Mouse (Mus musculus) kidney, adult 18-20 months (tissue): ENCODE data around the gene Drd4.
"Not testable (repeated sequence)": the region's sequence is repeated elsewhere in the genome, so short reads cannot be mapped to it uniquely, and the experiment has no call there.

Source experiments
- DNase-seq: peaks from one replicate; pipeline ENCODE4 v3.0.0; 2021

The Drd4 gene

DNA sequence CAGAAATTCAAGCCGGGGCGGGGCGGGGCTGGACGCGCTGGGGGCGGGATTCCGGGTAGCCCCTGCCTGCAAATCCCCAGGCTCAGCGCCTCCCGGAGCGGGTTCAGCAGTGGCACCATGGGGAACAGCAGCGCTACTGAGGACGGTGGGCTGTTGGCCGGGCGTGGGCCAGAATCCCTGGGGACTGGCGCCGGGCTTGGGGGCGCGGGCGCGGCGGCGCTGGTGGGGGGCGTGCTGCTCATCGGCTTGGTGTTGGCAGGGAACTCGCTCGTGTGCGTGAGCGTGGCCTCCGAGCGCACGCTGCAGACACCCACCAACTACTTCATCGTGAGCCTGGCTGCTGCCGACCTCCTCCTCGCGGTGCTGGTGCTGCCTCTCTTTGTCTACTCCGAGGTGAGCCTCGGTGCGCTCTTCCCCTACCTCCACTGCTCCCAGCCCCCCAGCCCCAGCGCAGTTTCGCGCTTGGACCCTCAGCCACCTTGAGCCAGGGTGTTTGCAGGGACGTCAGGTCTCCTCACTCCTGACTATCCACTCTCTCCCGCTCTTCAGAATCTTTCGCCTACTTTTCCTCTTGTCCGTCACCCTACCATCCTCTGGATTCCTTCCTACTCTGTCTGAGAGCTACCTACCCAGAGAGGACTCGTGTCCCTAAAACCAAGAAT is at the start of gene Drd4:
Gene Drd4, plus strand, starts transcription at position 86 of the 662 bp plus-strand sequence.
- no peak for DNase-seq

DNA sequence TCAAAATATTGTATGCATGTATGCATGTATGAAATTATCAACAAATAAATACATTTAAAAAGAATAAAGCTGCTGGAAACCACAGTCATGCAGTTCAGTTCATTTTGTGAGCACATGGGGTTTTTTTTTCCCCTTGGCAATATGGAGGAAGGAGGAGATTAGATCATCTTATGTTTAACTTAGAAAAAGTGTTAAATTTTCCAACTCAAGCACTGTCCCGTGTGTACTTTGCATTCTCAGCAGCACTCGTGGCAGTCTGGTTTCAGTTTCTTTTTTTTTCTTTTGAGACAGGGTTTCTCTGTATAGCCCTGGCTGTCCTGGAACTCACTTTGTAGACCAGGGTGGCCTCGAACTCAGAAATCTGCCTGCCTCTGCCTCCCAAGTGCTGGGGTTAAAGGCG is 41.3 kb upstream of the Drd4 start:
- not testable (repeated sequence) for DNase-seq

DNA sequence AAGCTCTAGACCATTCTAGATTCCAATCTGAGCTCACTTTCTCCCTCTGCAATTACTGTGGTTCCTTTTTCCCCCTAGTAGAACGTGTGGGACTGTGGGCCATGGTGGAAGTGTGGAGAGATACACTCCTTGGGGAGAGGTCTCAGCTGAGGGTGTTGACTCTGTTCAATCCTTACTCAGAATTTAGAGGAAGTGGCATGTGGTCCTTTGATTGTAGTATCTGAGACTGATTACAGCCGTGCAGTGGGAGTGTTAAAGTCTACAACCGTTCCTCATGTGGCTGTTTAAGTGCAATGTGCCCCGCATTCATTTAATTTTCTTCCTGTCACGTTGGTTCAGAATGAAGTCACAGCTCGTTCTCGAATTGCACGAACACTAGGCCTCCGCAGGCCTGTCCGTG is 35.6 kb upstream of the Drd4 start:
- no peak for DNase-seq

DNA sequence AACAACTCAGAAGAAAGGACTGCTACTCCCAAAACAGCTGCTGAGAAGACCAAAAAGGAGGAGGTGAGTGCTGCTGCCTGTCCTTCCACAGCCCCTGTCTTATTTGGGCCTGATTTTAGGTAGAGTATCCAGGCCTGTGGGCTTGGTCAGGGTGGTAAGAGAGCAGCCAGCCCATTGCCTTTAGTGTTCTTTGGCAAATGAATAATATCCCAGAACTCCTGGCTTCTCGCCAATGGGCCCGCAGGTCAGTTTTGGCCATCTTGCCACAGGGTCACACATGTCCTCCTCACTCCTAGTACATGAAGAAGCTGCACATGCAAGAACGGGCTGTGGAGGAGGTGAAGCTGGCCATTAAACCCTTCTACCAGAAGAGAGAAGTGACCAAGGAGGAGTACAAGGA is 30.3 kb upstream of the Drd4 start:
- no peak for DNase-seq

DNA sequence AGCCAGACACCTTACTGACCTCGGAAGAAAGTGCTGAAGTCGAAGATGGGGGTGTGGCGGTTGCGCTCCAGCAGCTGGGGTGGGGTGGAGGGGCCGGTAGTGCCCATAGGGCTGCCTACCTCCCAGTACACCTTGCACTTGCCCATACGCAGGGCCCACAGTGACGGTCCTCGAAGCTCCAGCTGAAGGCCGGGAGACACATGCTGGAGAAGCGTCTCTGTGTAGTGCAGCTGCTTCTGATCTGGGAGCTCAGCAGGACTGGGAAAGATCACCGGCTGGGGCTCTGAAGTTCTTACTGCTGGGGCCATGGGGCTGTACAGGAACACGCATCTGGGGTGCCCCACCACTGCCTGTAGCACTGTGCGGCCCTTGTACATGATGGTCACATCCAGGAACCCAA is 28.2 kb upstream of the Drd4 start:
- no peak for DNase-seq

DNA sequence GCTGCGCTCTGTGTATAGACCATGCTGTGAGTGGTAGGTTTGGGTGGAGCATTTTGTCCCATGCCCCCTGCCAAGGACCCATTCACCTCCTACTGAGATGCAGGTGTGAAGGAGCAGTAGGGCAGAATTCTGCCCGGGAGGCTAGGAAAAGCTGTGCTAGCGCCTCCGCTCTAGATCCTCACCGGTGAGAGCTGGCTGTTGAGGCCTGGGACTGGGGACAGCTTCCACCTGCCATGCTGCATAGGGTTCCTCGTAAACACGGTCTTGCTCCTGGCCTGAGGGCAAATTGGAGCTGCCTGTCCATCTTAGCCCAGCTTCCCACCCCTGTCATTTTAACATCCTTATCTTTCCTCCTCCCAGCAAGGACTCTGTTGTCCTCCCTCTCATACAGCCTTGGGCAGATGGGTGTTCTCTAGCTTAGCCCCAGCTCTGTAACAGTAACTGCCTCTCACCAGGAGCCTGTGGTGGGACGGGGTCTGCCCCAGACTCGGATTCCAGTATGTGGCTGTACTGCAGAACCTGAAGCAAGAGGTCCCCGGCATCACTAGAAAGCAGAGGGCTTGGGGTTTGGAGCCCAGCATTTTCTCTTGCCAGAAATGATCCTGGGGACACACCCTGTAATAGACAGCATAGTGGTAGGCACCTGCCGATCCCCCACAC is 27.6 kb upstream of the Drd4 start:
- no peak for DNase-seq

DNA sequence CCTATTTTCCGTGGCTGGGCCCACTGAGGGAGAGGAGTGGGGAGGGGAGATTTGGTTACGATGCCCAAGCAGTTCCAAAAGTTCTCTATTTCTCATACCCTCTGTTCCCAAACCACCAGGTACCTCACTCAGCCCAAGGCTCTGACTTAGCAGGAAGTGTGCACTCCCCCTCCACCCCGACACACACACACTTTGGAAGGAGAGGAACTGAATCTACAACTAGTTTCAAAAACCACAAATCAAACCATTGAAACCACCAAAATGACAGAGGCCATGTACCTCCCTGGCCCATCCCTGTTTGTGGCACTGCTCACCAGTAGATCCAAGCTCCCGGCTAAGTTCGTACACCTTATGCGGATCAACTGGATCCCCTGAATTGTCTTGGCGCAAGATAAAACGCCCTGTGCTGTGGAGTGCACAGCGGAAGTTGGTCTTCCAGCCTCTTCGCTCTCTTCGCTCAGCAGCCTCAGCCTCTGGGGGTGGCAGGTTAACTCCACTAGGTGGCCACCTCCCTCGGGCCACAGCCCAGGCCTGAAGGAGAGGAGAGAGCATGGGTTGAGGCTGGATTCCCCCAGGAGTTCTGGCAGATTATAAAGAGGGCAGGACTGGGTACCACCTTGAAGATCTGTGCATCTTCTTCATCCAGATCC is 26.9 kb upstream of the Drd4 start:
- DNase-seq: peak; percentile 37

DNA sequence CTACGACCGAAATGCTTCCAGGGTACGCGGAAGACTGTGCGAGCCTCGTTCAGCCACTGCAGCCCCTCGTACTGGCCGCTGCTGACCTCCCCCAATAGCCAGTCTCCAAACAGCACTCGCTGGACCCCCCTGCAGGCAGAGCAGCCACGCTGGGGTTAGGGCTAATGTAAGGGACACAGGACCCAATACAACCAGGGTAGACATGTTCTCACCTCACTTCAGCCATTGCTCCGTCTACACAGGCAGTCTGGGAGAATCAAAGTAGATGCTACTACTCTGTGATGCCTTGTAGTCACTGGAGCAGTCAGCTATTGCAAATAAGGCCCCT is 26.4 kb upstream of the Drd4 start:
- DNase-seq: no peak

DNA sequence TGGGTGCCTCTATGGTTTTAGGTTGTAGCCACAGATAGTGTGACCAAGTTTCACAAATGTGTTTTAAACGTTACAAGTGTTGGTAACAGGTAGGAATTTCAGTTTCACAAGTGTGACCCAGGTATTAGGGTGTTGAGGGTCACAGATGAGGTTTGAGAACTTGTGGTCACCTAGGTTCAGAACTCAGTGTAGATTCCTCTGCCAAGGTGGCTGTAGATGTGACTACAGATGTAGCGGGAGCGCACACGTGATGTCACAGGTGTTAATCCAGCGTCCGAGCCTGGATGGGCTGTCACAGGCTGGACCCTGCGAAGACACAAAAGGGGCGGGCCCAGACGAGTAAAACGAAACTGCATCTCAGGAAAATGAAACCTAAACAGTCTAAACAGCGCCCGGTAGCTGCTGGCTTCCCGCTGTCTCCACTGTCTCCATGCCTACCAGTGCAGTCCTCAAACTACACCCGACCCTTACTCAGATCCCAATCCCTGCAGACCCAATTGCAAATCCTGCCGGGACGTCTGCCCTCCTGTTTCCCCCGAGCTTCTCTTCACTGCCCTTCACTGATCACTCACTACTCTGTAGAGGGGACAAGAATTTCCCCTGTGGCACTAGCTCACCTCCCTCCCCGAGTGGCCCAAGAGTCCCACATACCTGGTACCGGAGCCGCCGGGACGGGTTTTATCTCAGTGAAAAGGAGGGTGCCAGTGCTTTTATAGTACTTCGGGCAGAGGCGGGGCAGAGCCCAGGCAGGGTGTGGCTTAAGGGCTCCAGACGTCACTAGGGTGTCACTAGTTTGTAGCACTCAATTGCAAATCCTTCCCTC is 25.9 kb upstream of the Drd4 start, which contains the start of gene Irf7:
Gene Irf7, minus strand, starts transcription at position 743 of the 823 bp plus-strand sequence.
- DNase-seq: peak; percentile 75

DNA sequence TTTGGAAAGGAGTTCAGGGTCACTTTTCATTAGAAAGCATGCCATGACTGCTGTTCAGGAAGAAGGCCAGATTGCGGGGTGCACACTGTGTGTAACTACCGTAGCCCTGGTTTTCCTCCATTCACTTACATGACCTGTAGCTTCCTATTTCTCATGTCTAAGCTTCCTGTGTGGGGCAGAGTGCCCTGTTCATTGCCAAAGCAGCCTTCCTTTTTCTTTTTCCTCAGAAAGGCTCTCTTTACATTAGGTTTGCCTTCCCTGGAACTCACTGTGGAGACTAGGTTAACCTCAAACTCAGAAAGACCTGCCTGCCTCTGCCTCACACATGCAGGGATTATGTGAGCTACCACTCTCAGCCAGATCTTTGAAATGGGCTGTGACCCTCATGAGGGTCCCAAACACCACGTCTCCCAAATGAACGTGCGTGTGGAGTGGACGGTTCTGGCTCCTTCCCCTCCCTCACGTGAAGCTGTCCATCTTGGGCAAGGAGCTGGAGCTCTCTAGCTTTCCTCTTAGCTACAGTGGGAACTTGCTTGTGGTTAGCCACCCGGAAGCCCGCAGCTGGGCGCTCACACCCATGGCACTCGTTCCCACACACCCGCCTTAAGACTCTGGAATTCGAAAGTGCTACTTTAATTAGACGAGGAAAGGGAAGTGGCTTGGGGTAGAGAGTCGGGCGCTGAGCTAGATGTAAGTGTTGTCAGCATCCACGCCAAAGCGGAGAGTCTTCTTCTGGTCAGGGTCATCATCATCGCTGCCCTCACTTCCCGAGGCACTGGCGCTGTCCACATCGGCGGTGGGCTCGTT is 23.1 kb upstream of the Drd4 start:
- no peak for DNase-seq

DNA sequence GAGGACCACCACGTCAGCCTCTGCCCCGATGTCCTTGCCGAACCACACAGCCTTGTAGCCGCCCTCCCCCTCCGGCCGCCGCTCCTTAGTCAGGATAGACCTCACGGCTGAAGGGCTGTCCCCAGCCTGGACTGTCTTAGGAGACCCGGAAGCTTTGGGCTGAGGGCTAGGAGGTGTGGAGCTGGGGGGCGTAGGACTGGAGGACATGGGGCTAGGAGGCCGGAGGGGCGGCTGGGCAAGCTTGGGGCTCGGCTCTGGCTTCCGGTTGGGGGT is 22.6 kb upstream of the Drd4 start:
- no peak for DNase-seq

DNA sequence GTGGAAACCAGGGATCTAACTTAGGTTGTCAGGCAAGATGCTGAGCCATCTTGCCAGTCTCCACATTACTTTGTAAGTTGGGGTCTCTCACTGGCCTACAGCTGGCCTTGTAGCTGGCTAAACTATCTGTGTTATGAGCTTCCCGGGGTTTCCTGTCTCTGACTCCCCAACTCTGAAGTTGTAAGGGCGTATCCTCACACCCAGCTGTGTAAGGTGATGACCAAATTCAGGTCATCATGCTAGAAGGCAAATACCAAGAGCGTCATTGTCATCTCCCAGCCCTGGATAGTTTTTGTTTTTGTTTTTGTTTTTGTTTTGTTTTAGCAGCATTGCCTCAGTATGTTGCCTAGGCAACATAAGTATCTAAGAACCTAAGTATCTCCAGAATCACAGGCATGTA is 21.2 kb upstream of the Drd4 start:
- no peak for DNase-seq

DNA sequence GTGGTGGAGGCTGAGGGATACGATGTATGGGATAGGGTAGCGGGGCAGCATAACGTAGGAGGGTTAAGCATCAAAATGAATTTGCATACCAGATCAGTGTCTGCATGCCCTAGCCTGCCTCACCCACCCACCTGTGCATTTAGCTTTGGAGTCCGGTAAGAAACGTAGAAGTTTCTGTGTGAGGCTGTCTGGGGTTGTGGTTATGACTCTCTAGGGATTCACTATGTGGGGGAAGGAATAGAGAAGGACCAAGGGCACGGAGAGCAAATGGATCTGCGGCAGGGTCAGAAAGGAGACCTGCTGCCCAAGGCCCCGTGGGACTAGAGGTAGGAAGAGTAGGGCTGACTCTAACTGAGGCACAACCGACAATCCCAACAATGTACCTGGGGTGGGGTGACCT is 16.4 kb upstream of the Drd4 start:
- DNase-seq: no peak

DNA sequence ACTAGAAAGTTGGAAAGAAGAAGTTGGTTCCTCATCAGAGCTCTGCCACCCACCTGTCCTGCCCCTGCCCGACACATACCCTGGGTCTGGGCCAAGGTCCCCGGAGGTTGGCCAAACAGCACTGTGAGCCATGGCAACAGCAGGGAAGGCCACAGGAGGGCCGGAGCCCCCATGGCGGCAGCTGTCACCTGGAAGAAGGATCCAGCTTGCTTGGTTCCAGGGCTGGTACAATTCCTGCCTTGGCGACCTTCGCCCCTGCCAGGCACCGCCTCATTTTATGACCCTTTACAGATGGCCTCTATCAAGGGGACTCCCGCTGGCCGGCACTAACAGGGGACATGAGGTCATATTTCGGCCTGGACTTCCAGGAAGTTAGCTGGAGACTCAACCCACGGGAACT is 15.3 kb upstream of the Drd4 start, which contains the start of gene Cdhr5:
Gene Cdhr5, minus strand, starts transcription at position 241 of the 400 bp plus-strand sequence.
- peak; percentile 81 for DNase-seq

DNA sequence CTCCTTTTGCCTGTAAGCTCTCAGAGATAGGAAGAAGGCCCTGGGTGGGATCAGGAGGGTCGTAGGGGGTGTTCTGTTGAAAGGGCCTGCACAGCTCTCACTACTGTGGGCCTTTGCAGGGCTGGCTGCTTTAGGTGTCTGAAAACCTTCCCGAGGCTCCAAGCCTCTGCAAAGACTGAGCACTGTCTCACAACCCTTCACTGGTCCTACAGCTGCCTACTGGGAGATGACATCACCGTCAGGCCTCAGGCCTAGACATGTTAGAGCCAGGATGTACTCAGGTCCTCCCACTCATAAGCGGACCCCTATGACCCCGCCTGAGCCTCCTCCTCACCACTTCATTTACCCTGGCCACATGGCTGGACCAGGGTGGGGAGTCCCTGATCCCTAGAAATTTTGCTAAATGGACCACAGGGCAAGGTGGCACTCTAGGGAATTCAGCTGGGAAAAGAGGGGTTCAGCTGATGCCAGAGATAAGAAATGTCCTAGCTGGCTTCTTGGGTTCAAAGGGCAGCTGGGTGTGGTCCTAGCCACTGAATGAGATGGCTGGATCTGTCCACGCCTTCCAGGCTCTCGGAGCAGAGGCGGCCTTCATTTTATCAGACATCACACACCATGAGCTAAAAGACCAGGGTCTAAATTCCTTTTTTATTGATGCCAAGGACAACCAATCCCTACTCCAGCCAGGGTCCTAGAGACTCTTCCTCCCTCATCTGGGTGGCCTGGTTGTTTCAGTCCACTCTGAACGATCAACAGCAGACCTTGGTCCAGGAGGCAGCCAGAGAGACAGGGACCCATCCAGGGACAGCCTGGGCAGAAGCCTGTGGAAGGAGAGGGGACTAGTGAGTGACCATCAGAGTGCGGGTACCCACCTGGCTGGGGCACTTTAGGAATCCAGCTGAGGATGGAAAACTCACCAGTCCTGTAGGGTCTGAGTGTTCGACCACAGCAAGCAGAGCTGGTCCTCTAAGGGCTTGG is 13.8 kb upstream of the Drd4 start:
- no peak for DNase-seq

DNA sequence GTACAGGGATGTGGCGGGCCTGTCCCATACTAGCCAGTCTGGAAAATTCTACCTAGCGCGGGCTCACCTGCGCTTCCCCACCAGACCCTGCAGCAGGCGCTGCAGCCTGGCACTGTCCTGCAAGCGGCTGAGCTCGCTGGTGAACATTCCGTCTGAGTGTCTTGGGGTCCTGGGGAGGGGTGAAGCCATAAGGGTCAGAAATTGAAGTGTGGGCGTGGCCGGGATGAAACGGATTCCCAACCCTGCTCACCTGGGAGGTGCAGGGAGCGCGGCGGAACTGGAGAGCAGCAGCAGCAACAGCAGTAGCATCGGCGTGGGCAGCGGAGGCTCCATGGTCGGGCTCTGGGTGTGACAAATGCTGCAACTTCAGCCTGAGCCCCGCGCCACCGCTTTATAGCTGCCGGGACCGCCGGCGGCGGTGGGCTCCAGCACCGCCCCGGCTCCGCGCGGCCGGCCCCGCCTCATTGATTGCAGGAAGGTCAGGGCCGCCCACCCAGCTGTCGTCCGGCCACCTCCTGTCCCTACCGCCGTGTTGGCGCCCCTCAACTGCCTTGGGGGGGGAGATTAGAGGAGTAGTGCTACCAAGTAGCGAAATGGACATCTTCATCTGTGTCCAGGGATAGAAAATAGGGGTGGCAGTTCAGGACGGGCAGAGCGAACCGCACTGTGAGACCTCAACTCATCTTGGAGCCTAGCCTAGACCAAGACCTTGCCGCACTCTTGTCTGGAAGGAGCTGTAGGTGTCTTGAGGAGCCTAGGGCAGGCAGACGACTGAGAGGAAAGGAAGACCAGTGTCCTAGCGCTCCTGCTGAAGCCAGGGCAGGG is 12.8 kb upstream of the Drd4 start, which contains the start of gene Sct:
Gene Sct, minus strand, starts transcription at position 368 of the 825 bp plus-strand sequence.
- peak; percentile 54 for DNase-seq

DNA sequence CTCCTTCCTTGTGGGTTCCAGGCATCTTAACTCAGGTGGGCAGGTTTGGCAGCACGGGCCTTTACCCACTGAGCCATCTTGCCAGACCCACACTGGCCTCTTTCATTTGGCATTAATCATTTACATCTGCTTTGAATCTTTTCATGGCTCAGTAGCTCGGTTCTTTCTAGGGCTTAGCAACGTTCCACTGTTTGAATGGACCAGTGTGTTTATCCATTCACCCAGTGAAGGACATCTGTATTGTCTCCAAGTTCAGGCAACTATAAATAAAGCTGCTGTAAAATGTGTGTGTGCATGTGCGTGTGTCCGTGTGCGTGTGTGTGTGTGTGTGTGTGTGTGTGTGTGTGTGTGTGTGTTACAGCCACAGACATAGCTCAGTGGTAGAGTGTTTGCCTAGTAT is 10.4 kb upstream of the Drd4 start:
- no peak for DNase-seq

DNA sequence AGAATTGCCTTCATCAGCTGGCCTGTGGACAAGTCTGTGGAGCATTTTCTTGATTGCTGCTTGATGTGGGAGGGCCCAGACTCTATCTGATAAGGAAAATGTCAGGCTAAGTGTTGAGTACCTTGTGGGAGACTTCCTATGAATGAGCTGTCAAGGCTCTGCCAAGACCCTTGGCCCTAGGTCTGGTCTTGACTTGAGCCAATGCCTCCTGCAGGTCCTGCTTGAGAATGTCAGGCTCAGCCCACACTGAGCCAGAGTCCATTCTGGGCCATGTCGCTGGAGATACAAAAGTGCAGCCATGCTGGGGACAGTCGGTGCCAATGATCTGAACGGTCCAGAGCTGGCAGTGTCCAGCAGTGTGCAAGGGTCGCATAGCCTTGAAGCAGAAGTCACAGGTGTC is 9.1 kb upstream of the Drd4 start:
- no peak for DNase-seq

DNA sequence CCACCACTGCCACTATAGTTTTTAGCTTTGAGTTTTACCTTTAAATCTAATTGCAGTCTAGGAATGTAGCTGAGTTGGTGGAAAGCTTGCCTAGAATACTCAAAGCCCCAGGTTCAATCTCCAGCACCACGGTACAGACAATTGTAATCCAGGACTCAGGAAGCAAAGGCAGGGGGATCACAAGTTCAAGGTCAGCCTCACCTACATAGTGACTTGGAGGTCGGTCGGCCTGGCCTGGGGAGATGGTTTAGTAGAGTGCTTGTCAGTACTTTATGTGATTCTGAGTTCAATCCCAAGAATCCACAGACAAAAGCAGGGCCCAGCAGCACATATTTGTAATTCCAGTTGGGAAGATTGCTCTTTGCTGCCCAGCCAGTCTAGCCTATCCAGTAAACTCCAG is 3.8 kb upstream of the Drd4 start:
- DNase-seq: no peak

DNA sequence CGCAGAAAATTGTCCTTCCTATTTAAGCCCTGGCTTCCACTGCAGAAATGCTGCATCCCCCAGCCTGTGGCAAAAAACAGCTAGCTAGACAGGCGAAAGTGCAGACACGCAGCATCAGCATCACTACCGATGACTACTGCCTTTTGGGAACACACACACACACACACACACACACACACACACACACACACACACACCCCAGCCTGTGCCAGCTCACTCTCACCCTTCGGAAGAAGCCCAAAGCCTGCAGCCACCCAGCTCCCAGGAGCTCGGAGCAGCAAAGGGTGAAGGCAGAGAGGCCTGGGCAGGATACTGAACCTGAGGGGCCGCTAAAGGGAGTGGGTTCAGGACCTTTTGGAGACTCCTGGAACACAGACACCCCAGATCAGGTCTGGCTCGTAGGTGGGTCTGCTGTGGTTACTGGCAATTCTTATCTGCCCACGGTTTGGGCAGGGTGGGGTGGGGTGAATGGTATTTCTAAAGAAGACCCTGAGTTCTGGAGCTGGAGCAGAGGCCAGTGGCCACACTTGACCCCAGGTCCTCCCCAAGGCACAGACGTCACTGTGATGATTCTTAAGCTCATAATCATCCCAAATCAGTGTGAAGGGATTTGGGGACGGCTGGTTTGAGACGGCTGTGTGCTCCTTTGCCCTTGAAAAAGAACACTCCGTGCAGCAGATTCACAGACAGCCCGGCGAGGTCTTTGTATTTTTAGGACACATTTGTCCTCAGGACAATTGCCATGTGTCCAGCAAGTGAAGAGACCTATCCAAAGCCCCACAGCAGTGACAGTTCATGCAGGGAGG is 980 bp downstream of the Drd4 start:
- DNase-seq: no peak
